Mouse (Mus musculus) gastrocnemius, postnatal 25 days (tissue): Measurements from ENCODE around the gene Ptov1. TPM values are rescaled to one million over a fixed set of nuclear protein-coding genes. Genes with fewer than 3 reads are reported as not detected.

Experiments
- DNase-seq: peaks from one replicate; pipeline ENCODE4 v3.0.0; 2022
- microRNA-seq, 2 experiments: library from miRNA; unstranded; fragments of <30 nt; microRNA quantifications; one replicate each; pipeline ENCODE4 v1.2.0; 2021; ENCODE audit warnings: borderline replicate concordance in 2 of 2
- total RNA-seq, 2 experiments: library from RNA; stranded (reverse); gene quantifications; 1 replicate in 1 of 2; 2 replicates in 1 of 2; pipeline ENCODE4 v1.2.3; 2021

Gene Ptov1
- total RNA-seq, 2 experiments from 2014 or later = 116 to 125 TPM

DNA sequence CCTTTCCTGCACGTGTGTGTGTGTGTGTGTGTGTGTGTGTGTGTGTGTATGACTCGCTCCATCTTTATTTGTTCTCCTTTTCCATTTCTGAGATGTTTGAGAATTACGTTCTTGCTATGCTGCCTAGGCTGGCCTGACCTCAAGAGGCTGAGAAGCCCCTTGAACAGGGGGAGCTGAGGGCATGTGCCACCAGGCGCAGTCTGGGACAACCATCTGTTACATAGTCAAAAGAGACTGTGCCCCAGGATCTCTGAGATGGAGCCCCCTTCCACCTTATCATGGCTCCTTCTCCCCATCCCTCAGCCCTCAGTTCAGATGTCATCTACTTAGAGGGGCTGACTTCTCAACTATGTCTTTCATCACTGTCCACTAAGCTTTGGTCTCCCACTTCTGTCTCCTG, 55.2 kb downstream of the Ptov1 start:
- no peak for DNase-seq

DNA sequence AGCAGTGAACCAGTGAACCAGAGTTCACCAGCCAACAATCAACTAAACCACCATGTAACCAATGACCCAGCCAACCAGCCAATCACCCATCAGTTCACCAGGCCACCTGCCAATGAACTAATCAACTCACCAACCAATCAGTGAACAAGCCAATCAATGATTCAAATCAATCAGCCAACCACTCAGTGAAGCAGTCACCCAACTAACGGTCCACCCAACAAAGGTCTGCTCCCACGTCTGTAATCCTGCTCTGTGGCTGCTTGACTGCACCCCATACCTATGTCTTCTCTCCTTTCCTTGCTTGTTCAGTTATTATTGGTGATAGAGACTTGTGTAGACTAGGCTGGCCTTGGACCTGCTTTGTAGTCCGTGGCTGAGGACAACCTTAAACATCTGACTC, 55.6 kb downstream of the Ptov1 start:
- no peak for DNase-seq

Small RNA genes within 50 kb of the gene (microRNA-seq; reads per million reads assigned to microRNA genes)
- 0 reads per million in 2 experiments for gene Mir707

Other genes with a start within 250 kb of the Ptov1 start
- gene Myh14, start 198.9 kb downstream of the Ptov1 start, total RNA-seq = 10 to 100 TPM; 23.0 to 24.7 TPM
- gene Izumo2, start 161.0 kb downstream of the Ptov1 start, total RNA-seq = not detected
- gene Vrk3, start 121.4 kb downstream of the Ptov1 start, total RNA-seq = 10 to 100 TPM; 16.7 to 21.1 TPM
- under 1 TPM in 1 of 2 experiments, not detected in 1; 0.08 TPM for gene Zfp473, start 118.7 kb downstream of the Ptov1 start, total RNA-seq
- gene Nup62, start 53.7 kb downstream of the Ptov1 start, total RNA-seq = 10 to 100 TPM; 18.4 to 22.2 TPM
- gene Il4i1, start 53.4 kb downstream of the Ptov1 start, total RNA-seq = 1 to 10 TPM; 1.8 to 3.1 TPM
- gene Atf5, start 53.1 kb downstream of the Ptov1 start, total RNA-seq = 10 to 100 TPM; 57.2 to 70.6 TPM
- gene Akt1s1, start 20.8 kb downstream of the Ptov1 start, total RNA-seq = 100 to 1,000 TPM; 103 to 113 TPM
- gene Tbc1d17, start 20.7 kb downstream of the Ptov1 start, total RNA-seq = 10 to 100 TPM; 38.6 to 41.2 TPM
- 10 to 100 TPM; 15.6 to 15.8 TPM for gene Pnkp, start 12.6 kb downstream of the Ptov1 start, total RNA-seq
- 10 to 100 TPM; 50.9 to 51.2 TPM for gene Med25, start 22.9 kb upstream of the Ptov1 start, total RNA-seq
- 10 to 100 TPM; 16.1 to 17.3 TPM for gene Fuz, start 26.3 kb upstream of the Ptov1 start, total RNA-seq
- gene Ap2a1, start 59.7 kb upstream of the Ptov1 start, total RNA-seq = 10 to 100 TPM; 57.1 to 57.2 TPM
- gene Tsks, start 73.4 kb upstream of the Ptov1 start, total RNA-seq = not detected
- gene Cpt1c, start 105.1 kb upstream of the Ptov1 start, total RNA-seq = 1 to 10 TPM; 1.6 to 2.0 TPM
- 100 to 1,000 TPM; 119 to 142 TPM for gene Prmt1, start 116.8 kb upstream of the Ptov1 start, total RNA-seq
- gene Irf3, start 127.9 kb upstream of the Ptov1 start, total RNA-seq = 10 to 100 TPM; 16.1 to 20.9 TPM
- gene Bcl2l12, start 128.9 kb upstream of the Ptov1 start, total RNA-seq = 1 to 10 TPM; 7.4 to 9.6 TPM
- gene Scaf1, start 146.6 kb upstream of the Ptov1 start, total RNA-seq = 10 to 100 TPM; 35.8 to 38.1 TPM
- gene Rras, start 148.2 kb upstream of the Ptov1 start, total RNA-seq = 10 to 100 TPM; 22.5 to 30.6 TPM
- 10 to 100 TPM; 14.1 to 16.1 TPM for gene Prr12, start 183.1 kb upstream of the Ptov1 start, total RNA-seq
- 10 to 100 TPM; 30.8 to 31.6 TPM for gene Nosip, start 192.6 kb upstream of the Ptov1 start, total RNA-seq
- 1 to 10 TPM; 6.9 to 9.1 TPM for gene Prrg2, start 192.9 kb upstream of the Ptov1 start, total RNA-seq
- gene Rcn3, start 222.4 kb upstream of the Ptov1 start, total RNA-seq = 10 to 100 TPM; 24.0 to 32.8 TPM
- gene Fcgrt, start 234.1 kb upstream of the Ptov1 start, total RNA-seq = 10 to 100 TPM; 40.3 to 54.5 TPM